Mouse (Mus musculus) hindbrain, embryonic 14.5 days (tissue): ENCODE results near the gene Wnt2b. TPM values are rescaled to one million over a fixed set of nuclear protein-coding genes. Genes with fewer than 3 reads are reported as not detected.

ENCODE experiments used
- ATAC-seq: fragments of 200-750 bp; cut with Nextera tagmentation; 2 replicates; pipeline ENCODE4 v1.8.0; 2017; ENCODE audit warnings: moderate number of reproducible peaks, mild to moderate bottlenecking, moderate TSS enrichment, moderate library complexity; ENCODE audit not compliant: low FRiP score
- DNase-seq: peaks from one replicate; pipeline ENCODE4 v3.0.0-alpha.2; 2015; ENCODE audit warnings: low spot score
- H3K27ac ChIP-seq: fragments of 300-500 bp; sonication (generic); 2 replicates; pipeline ENCODE4 v1.5.1; 2014; ENCODE audit warnings: mild to moderate bottlenecking, moderate library complexity
- H3K27me3 ChIP-seq: fragments of 300-500 bp; sonication (generic); 2 replicates; pipeline ENCODE4 v1.6.1; 2014; ENCODE audit warnings: mild to moderate bottlenecking, low read length, mixed read lengths; ENCODE audit not compliant: control insufficient read depth, insufficient read depth
- H3K36me3 ChIP-seq: fragments of 300-500 bp; sonication (generic); replicated peaks from 2 replicates; pipeline ENCODE4 v1.6.1; 2014; ENCODE audit not compliant: control insufficient read depth, insufficient read depth
- H3K4me1 ChIP-seq: fragments of 300-500 bp; sonication (generic); replicated peaks from 2 replicates; pipeline ENCODE4 v1.6.1; 2014; ENCODE audit warnings: antibody characterized with exemption, low read length, mixed read lengths; ENCODE audit not compliant: control insufficient read depth, insufficient read depth
- H3K4me2 ChIP-seq: fragments of 300-500 bp; sonication (generic); replicated peaks from 2 replicates; pipeline ENCODE4 v1.6.1; 2014; ENCODE audit warnings: mild to moderate bottlenecking, moderate library complexity
- H3K4me3 ChIP-seq: fragments of 300-500 bp; sonication (generic); replicated peaks from 2 replicates; pipeline ENCODE4 v1.5.1; 2014; ENCODE audit warnings: mild to moderate bottlenecking, low read length
- H3K9ac ChIP-seq: fragments of 300-500 bp; sonication (generic); 2 replicates; pipeline ENCODE4 v1.6.1; 2014
- H3K9me3 ChIP-seq: fragments of 300-500 bp; sonication (generic); 2 replicates; pipeline ENCODE4 v1.6.1; 2016; ENCODE audit warnings: low read length; ENCODE audit not compliant: control insufficient read depth
- WGBS: fragments of 180-500 bp; shearing (Covaris S2); extraction: QIAGEN DNeasy Blood & Tissue Kit; methylation state at CpG from one replicate; pipeline ENCODE4 v1.1.7; 2014; 5-methylcytosine and 5-hydroxymethylcytosine counted together
- polyA plus RNA-seq: library from polyadenylated mRNA; unstranded; fragments of >200 nt; fragmentation: Nextera tagmentation; extraction: Ambion mirVana; gene quantifications from 2 replicates; pipeline ENCODE4 v1.2.1, GENCODE M21; 2014

Gene Wnt2b
- polyA plus RNA-seq, 1 experiment from 2014 or later, result 1.2 TPM

DNA sequence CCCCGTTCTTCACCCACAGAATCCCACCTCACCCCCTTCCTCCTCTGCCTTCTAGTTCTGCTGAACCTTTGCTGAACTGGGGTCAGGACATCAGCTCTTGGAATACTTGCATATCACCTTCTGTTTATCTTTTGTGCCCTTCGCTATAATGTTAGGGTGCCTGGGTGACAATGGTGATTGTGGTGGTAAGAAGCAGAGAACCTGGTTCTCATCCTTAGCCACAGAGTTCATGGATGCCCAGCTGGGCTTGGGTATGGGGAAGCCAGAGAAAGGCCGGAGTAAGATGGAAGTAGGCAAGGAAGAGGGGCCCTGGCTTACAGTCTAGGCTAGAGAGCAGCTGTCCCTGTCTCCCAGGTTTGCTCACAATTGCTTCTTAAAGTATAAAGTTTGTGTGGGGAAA lies 7.6 kb downstream of the Wnt2b start:
- no peak overlapping the region for H3K27ac ChIP-seq
- 98% methylated on average over 3 of the region's 3 CpGs for WGBS
- peaks cover 11% of the 10 kb centered on the region for H3K27me3 ChIP-seq
- no peak overlapping the region for H3K4me3 ChIP-seq
- no peaks in the 10 kb centered on the region for H3K4me1 ChIP-seq
- no peak overlapping the region for H3K9ac ChIP-seq
- no peak for ATAC-seq
- H3K4me2 ChIP-seq, result no peak overlapping the region
- H3K9me3 ChIP-seq, result no peaks in the 10 kb centered on the region
- peaks cover 24% of the 10 kb centered on the region; the same call in 1 of the 2 replicates for H3K36me3 ChIP-seq
- no peak for DNase-seq

DNA sequence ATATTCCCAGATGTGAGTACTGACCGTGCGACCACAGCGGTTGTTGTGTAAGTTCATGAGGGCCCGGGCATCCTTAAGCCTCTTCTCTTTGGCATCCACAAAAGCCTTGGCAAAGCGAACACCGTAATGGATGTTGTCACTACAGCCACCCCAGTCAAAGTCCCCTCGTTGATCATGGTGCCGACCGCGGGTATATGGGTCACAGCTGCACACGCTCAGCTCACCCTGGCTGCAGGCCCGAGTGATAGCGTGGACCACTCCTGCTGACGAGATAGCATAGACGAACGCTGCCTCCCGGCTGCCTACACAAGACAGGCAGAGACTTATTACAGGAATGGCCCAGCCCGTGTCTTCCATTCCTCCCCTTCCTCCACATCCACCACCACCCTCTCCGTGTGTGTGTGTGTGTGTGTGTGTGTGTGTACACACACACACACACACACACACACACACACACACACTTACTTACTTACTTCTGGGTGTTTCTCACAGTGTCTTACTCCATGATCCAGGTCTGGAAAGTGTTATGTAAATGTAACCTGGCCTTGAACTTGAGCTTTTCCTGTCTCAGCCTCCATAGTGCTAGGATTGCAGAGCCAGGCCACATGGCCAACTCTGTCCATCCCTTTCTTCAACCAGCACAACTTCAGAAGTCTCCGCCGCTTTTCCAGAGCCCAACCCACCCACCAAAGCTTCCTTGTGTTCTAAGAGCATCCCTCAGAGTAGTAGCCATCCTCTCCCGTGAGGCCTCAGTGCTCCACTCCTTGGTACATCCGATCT lies 8.6 kb downstream of the Wnt2b start:
- Histone ChIP-seq H3K9me3 (no peaks in the 10 kb centered on the region), H3K9ac (no peak overlapping the region), H3K4me1 (no peaks in the 10 kb centered on the region), H3K36me3 (peaks cover 24% of the 10 kb centered on the region), H3K4me3 (no peak overlapping the region), H3K27ac (no peak overlapping the region), H3K4me2 (no peak overlapping the region), H3K27me3 (peaks cover under 1% of the 10 kb centered on the region; the same call in 1 of the 2 replicates)
- no peak for DNase-seq
- 94% methylated on average over 23 of the region's 23 CpGs for WGBS
- no peak for ATAC-seq

GRCm38 (mm10) chr3:104950926-104951325 lies 10.8 kb downstream of the Wnt2b start:
- Histone ChIP-seq H3K4me2 (no peak overlapping the region), H3K27me3 (no peaks in the 10 kb centered on the region), H3K9ac (no peak overlapping the region), H3K4me1 (no peaks in the 10 kb centered on the region), H3K36me3 (peaks cover 40% of the 10 kb centered on the region), H3K4me3 (no peak overlapping the region), H3K9me3 (no peaks in the 10 kb centered on the region), H3K27ac (no peak overlapping the region)
- ATAC-seq (no peak), DNase-seq (no peak)
- 94% methylated on average over 12 of the region's 12 CpGs for WGBS

DNA sequence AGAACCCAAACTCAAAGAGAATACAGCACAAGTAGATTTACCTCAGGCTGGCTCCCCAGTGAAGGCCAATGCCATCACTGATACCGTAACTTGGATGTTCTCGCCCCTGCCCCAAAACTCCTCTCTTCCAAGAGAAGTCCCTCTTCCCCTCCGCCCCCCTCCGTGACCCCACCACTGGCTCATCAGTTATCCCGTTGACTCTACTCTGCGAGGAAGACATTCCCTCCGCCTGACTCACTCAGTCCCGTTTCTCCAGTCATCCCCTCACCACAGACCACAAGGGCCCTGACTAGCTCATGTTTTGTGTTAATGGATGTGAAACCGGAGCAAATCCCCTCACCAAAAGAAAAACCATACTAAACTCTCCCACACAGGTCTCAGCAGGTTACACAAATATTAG lies 16.8 kb downstream of the Wnt2b start:
- no peaks in the 10 kb centered on the region; the same call in 1 of the 2 replicates for H3K4me1 ChIP-seq
- WGBS, result 84% methylated on average over 9 of the region's 9 CpGs
- H3K27me3 ChIP-seq, result no peaks in the 10 kb centered on the region
- H3K27ac ChIP-seq, result no peak overlapping the region
- DNase-seq (no peak), ATAC-seq (no peak)
- no peak overlapping the region for H3K4me2 ChIP-seq
- no peaks in the 10 kb centered on the region for H3K9me3 ChIP-seq
- no peak overlapping the region for H3K9ac ChIP-seq
- H3K36me3 ChIP-seq, result peaks cover 25% of the 10 kb centered on the region
- no peak overlapping the region for H3K4me3 ChIP-seq

- no peak overlapping the region for H3K27ac ChIP-seq
- peaks cover 35% of the 10 kb centered on the region for H3K36me3 ChIP-seq
- H3K27me3 ChIP-seq, result no peaks in the 10 kb centered on the region
- no peak for DNase-seq
- no peak overlapping the region for H3K9ac ChIP-seq
- no peak overlapping the region for H3K4me2 ChIP-seq
- no peak overlapping the region for H3K4me3 ChIP-seq
- no peak for ATAC-seq
- WGBS, result 39% methylated on average over 8 of the region's 8 CpGs
- H3K4me1 ChIP-seq, result no peaks in the 10 kb centered on the region; the same call in 1 of the 2 replicates
- H3K9me3 ChIP-seq, result no peaks in the 10 kb centered on the region
Observed at GRCm38 (mm10) chr3:104943333-104943732, 18.4 kb downstream of the Wnt2b start.

- Histone ChIP-seq H3K4me2 (no peak overlapping the region), H3K4me3 (no peak overlapping the region), H3K4me1 (no peaks in the 10 kb centered on the region; the same call in 1 of the 2 replicates), H3K9me3 (no peaks in the 10 kb centered on the region), H3K9ac (no peak overlapping the region), H3K27me3 (no peaks in the 10 kb centered on the region), H3K27ac (no peak overlapping the region), H3K36me3 (peaks cover 35% of the 10 kb centered on the region)
- WGBS, result 62% methylated on average over 5 of the region's 5 CpGs
- ATAC-seq, result no peak
- no peak for DNase-seq
Observed at GRCm38 (mm10) chr3:104942682-104943081, 19.0 kb downstream of the Wnt2b start.

GRCm38 (mm10) chr3:104940691-104941090 lies 21.0 kb downstream of the Wnt2b start:
- Histone ChIP-seq H3K4me2 (no peak overlapping the region), H3K4me3 (no peak overlapping the region), H3K36me3 (peaks cover 20% of the 10 kb centered on the region; the same call in 1 of the 2 replicates), H3K27ac (no peak overlapping the region), H3K27me3 (no peaks in the 10 kb centered on the region), H3K9ac (no peak overlapping the region), H3K4me1 (no peaks in the 10 kb centered on the region; the same call in 1 of the 2 replicates), H3K9me3 (no peaks in the 10 kb centered on the region)
- no peak for ATAC-seq
- no peak for DNase-seq
- 50% methylated on average over 6 of the region's 6 CpGs for WGBS

- no peak overlapping the region for H3K4me2 ChIP-seq
Observed at GRCm38 (mm10) chr3:104938327-104938726, 23.4 kb downstream of the Wnt2b start.

DNA sequence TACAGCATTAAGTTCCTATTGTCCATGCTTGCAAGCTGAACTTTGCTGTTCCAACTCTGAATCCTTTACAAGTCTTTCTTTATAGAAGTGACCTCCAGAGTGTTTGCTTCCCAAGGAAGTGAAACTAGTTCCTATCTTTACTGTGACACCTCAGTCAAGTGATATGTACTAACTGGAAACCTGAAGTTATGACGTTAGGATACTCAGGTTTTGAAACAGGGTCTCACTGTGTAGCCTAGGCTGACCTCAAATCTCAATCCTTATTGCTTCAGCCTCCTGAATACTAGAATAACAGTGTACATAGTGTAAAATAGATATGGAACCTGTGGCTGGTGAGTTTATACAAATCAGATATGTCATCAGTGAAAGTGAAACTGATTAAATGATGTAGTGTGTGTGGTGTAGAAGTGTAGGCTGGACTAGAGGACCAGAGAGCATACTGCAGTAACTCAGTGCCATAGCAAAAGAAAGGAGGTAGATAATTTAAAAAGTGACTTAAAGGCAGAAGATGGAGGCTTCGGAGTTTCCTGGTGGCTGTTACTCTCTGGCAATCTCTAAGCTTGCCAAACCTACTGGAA lies 23.9 kb downstream of the Wnt2b start:
- no peak for ATAC-seq
- 85% methylated on average over 2 of the region's 2 CpGs for WGBS

More at GRCm38 (mm10) chr3:104938327-104938726, 23.4 kb downstream of the Wnt2b start:
- Histone ChIP-seq H3K4me1 (no peaks in the 10 kb centered on the region; the same call in 1 of the 2 replicates), H3K4me3 (no peak overlapping the region), H3K9me3 (no peaks in the 10 kb centered on the region), H3K27ac (no peak overlapping the region), H3K27me3 (no peaks in the 10 kb centered on the region), H3K36me3 (peaks cover 20% of the 10 kb centered on the region), H3K9ac (no peak overlapping the region)
- ATAC-seq, result no peak
- WGBS, result 51% methylated on average over 4 of the region's 4 CpGs
- no peak for DNase-seq

More for the DNA sequence above, 23.9 kb downstream of the Wnt2b start:
- no peak overlapping the region for H3K4me2 ChIP-seq
- H3K9ac ChIP-seq, result no peak overlapping the region
- DNase-seq, result no peak
- no peaks in the 10 kb centered on the region for H3K27me3 ChIP-seq
- H3K36me3 ChIP-seq, result peaks cover 16% of the 10 kb centered on the region
- H3K4me3 ChIP-seq, result no peak overlapping the region
- H3K27ac ChIP-seq, result no peak overlapping the region
- no peaks in the 10 kb centered on the region; the same call in 1 of the 2 replicates for H3K4me1 ChIP-seq
- no peaks in the 10 kb centered on the region for H3K9me3 ChIP-seq
